Mouse (Mus musculus): ENCODE results near the gene Rbp4. TPM values are rescaled to one million over a fixed set of nuclear protein-coding genes. Genes with fewer than 3 reads are reported as not detected.
A peak's percentile ranks its signal among the peaks of the same experiment; 100 is the strongest.

Rbp4 gene
- total RNA-seq, 2 experiments from 2014 or later: 23.7 to 23.9 TPM

- no peak for DNase-seq (ENCODE audit: extremely low spot score in 1 of 2, low spot score in 2 of 2)
- no peak overlapping the region for H3K27ac ChIP-seq
- no peak for TF ChIP-seq CTCF (IDR thresholded peaks at IDR 0.05)
- H3K4me3 ChIP-seq: no peak overlapping the region
- intact Hi-C loops (cut with DNase I): no loop called here
These were observed 4.8 kb downstream of the Rbp4 start for GRCm38 (mm10) chr19:38120123-38120760.

DNA sequence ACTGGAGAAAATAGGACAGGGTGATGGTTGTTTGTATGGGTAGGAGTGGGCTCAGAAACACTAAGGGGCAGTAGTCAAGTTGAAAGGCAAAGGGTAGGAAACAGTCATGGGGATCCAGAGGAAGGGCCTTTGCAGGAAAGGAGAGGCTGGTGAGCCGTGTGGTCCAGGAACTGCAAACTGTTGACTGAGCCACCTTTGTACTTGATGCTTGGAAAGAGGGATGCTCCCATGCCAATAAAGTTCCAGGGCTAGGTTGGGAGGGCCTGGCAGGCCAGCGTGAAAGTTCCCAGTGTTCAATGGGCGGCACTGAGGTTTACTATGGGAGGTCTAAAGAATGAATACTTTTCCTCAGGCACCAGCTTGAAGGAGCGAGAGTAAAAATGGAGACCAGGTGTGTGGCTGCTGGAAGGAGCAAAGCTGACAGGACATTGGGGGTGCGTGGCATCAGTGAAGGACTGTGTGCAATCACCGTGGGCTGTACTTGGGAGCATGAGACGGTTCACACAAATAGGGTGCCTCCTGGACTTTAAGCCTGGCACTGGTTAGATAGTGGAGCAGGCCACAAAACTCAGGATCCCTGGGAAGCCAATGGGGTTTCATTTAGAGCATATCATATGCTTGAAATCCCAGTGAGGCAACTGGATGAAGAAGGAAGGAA lies 10.1 kb downstream of the Rbp4 start:
- H3K27ac ChIP-seq: no peak overlapping the region
- no peak for TF ChIP-seq CTCF (IDR thresholded peaks at IDR 0.05)
- intact Hi-C loops (cut with DNase I): no loop called here
- H3K4me3 ChIP-seq: no peak overlapping the region
- no peak for DNase-seq (ENCODE audit: extremely low spot score in 1 of 2, low spot score in 2 of 2)

- intact Hi-C loops (cut with DNase I): no loop called here
- no peak for DNase-seq (ENCODE audit: extremely low spot score in 1 of 2, low spot score in 2 of 2)
- Histone ChIP-seq H3K27ac (no peak overlapping the region), H3K4me3 (no peak overlapping the region)
- TF ChIP-seq CTCF (IDR thresholded peaks at IDR 0.05): no peak
These were observed 12.5 kb downstream of the Rbp4 start for GRCm38 (mm10) chr19:38112575-38112974.

DNA sequence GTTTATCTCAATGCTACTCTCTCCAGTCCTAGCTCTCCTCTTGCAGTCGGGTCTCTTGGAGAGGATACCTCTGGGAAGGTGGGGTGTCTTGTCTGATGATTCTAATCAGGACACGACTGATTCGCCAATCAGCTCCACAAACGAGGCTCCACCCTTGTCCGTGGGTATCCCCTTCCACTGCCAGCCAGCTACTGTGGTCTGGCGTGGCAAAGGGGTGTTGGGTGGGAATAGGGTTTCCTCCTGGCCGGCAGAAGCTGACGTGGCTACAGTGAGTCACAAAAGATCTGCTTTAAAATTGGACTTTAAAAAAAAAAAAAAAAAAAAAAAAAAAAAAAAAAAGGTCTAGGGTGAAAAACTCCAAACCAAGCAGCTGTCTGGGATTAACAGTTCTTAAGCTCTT lies 14.0 kb downstream of the Rbp4 start:
- Histone ChIP-seq H3K27ac (no peak overlapping the region), H3K4me3 (no peak overlapping the region)
- intact Hi-C loops (cut with DNase I): no loop called here
- no peak for TF ChIP-seq CTCF (IDR thresholded peaks at IDR 0.05)
- no peak for DNase-seq (ENCODE audit: extremely low spot score in 1 of 2, low spot score in 2 of 2)

- intact Hi-C loops (cut with DNase I): no loop called here
- no peak for DNase-seq (ENCODE audit: extremely low spot score in 1 of 2, low spot score in 2 of 2)
- TF ChIP-seq CTCF (IDR thresholded peaks at IDR 0.05): no peak
- Histone ChIP-seq H3K4me3 (no peak overlapping the region), H3K27ac (no peak overlapping the region)
These were observed 15.4 kb downstream of the Rbp4 start for GRCm38 (mm10) chr19:38109506-38110242.

GRCm38 (mm10) chr19:38107871-38108270 lies 17.2 kb downstream of the Rbp4 start:
- Histone ChIP-seq H3K4me3 (no peak overlapping the region), H3K27ac (no peak overlapping the region)
- intact Hi-C loops (cut with DNase I): no loop called here
- no peak for TF ChIP-seq CTCF (IDR thresholded peaks at IDR 0.05)
- DNase-seq (ENCODE audit: extremely low spot score in 1 of 2, low spot score in 2 of 2): no peak

- intact Hi-C loops (cut with DNase I): no loop called here
- Histone ChIP-seq H3K27ac (no peak within 1 kb of the TSS), H3K4me3 (peak within 1 kb of the TSS; percentile 16; the same call in 1 of the 2 replicates)
- DNase-seq (ENCODE audit: extremely low spot score in 1 of 2, low spot score in 2 of 2): peak in 1 of 2 experiments; percentile 13
- no peak for TF ChIP-seq CTCF (IDR thresholded peaks at IDR 0.05)
These were observed 28.0 kb downstream of the Rbp4 start, which contains the start of gene Ffar4 for GRCm38 (mm10) chr19:38096858-38097758. Gene Ffar4, plus strand, starts transcription at chr19:38097071.

- no peak overlapping the region for H3K27ac ChIP-seq
- intact Hi-C loops (cut with DNase I): no loop called here
- DNase-seq (ENCODE audit: extremely low spot score in 1 of 2, low spot score in 2 of 2): no peak
- H3K4me3 ChIP-seq: no peak overlapping the region
- no peak for TF ChIP-seq CTCF (IDR thresholded peaks at IDR 0.05)
These were observed 28.9 kb downstream of the Rbp4 start for GRCm38 (mm10) chr19:38096231-38096630.

- no peak for DNase-seq (ENCODE audit: extremely low spot score in 1 of 2, low spot score in 2 of 2)
- Histone ChIP-seq H3K4me3 (no peak overlapping the region), H3K27ac (no peak overlapping the region)
- no peak for TF ChIP-seq CTCF (IDR thresholded peaks at IDR 0.05)
- intact Hi-C loops (cut with DNase I): no loop called here
These were observed 33.5 kb downstream of the Rbp4 start for GRCm38 (mm10) chr19:38091512-38091985.

GRCm38 (mm10) chr19:38089358-38089757 lies 35.7 kb downstream of the Rbp4 start:
- no peak for TF ChIP-seq CTCF (IDR thresholded peaks at IDR 0.05)
- no peak overlapping the region for H3K4me3 ChIP-seq
- no peak for DNase-seq (ENCODE audit: extremely low spot score in 1 of 2, low spot score in 2 of 2)
- no peak overlapping the region for H3K27ac ChIP-seq
- intact Hi-C loops (cut with DNase I): no loop called here

DNA sequence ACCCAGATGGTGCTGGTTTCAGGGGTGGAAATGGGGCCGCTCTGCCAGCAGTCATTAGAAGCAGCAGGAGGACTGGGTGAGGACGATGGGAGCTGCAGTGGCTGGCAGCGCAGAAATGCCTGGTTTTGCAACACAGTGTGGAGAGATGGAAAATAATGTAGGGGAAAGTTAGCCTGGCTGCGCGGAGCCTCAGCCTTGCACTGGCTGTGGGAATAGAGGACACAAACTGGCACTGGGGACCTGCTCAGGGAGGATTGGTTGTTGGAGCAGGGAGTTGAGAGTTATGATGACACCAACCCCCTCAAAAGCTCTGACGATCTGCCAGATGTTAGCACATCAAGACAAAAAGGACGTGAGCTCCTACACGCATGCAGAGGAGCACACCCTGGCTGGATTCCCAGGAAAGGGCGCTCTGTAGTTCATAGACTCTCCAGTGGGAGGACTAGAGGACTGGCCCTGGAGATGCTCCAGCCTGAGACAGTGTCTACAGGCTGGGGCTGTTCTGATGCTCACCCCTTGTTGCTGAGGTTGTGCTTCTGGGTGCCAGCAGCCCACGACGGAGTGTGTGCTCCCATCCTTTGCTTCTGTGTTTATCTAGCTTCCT lies 38.0 kb downstream of the Rbp4 start:
- peak; percentile 53 for TF ChIP-seq CTCF (IDR thresholded peaks at IDR 0.05)
- no peak overlapping the region for H3K27ac ChIP-seq
- intact Hi-C loops (cut with DNase I): no loop called here

More for the DNA sequence above, 38.0 kb downstream of the Rbp4 start:
- DNase-seq (ENCODE audit: extremely low spot score in 1 of 2, low spot score in 2 of 2): peak; percentile 10 to 14
- no peak overlapping the region for H3K4me3 ChIP-seq

Measured in left cerebral cortex, adult 2 months (tissue).